Mouse (Mus musculus) liver, postnatal 0 days (tissue): ENCODE measurements around the gene Erbb4.

Experiments used
- CTCF ChIP-seq: sonication (generic); IDR thresholded peaks from 2 replicates; pipeline ENCODE4 v1.5.1; 2016; ENCODE audit warnings: antibody characterized with exemption, low read depth
- EP300 ChIP-seq: IDR thresholded peaks from 2 replicates; pipeline ENCODE4 v1.6.1; 2016; ENCODE audit warnings: antibody characterized with exemption, low read depth, mild to moderate bottlenecking

DNA sequence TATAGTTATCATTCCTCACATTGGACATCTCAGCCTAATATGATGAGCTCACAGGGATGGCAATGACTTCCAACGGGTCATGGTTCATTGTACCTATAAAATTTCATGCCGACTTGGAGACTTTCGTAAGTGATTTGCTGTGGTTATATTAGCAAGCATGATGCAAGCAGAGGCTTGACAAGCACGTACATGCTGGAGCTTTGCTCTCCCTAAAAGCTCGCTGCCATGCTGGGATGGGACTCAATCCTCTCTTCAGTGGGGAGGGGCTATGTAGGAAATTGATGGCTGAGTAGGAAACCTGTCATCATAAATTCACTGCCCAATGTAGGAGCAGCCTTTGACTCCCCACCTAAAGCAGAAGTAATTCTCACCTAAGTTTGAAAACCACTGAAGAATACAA, 992.1 kb downstream of the Erbb4 start:
- TF ChIP-seq CTCF (no peak), EP300 (no peak)
